Mouse (Mus musculus) heart, postnatal 0 days (tissue): ENCODE results near the gene Tmem191c. TPM values are rescaled to one million over a fixed set of nuclear protein-coding genes. Genes with fewer than 3 reads are reported as not detected.
A peak's percentile ranks its signal among the peaks of the same experiment; 100 is the strongest.

Experiments used
- ATAC-seq: fragments of 200-750 bp; cut with Nextera tagmentation; 2 replicates; pipeline ENCODE4 v1.8.0; 2017; ENCODE audit warnings: low read depth, moderate number of reproducible peaks, moderate library complexity; ENCODE audit not compliant: insufficient read depth
- DNase-seq: peaks from one replicate; pipeline ENCODE4 v3.0.0-alpha.2; 2016; ENCODE audit warnings: low spot score
- H3K27ac ChIP-seq: fragments of 300-500 bp; sonication (generic); 2 replicates; pipeline ENCODE4 v1.5.1; 2014; ENCODE audit warnings: low read depth, mild to moderate bottlenecking
- H3K27me3 ChIP-seq: fragments of 300-500 bp; sonication (generic); 2 replicates; pipeline ENCODE4 v1.6.1; 2014; ENCODE audit warnings: low read length, mixed read lengths; ENCODE audit not compliant: control insufficient read depth, insufficient read depth
- H3K36me3 ChIP-seq: fragments of 300-500 bp; sonication (generic); replicated peaks from 2 replicates; pipeline ENCODE4 v1.6.1; 2014; ENCODE audit warnings: low read length, mixed read lengths; ENCODE audit not compliant: control insufficient read depth, insufficient read depth
- H3K4me1 ChIP-seq: fragments of 300-500 bp; sonication (generic); 2 replicates; pipeline ENCODE4 v1.6.1; 2014; ENCODE audit warnings: antibody characterized with exemption; ENCODE audit not compliant: control insufficient read depth, insufficient read depth
- H3K4me2 ChIP-seq: fragments of 300-500 bp; sonication (generic); 2 replicates; pipeline ENCODE4 v1.6.1; 2014; ENCODE audit warnings: low read depth, mild to moderate bottlenecking, low read length, moderate library complexity
- H3K4me3 ChIP-seq: fragments of 300-500 bp; sonication (generic); 2 replicates; pipeline ENCODE4 v1.5.1; 2014; ENCODE audit warnings: low read depth, low read length
- H3K9ac ChIP-seq: fragments of 300-500 bp; sonication (generic); replicated peaks from 2 replicates; pipeline ENCODE4 v1.6.1; 2014; ENCODE audit warnings: low read depth, low read length, mixed read lengths
- H3K9me3 ChIP-seq: fragments of 300-500 bp; sonication (generic); replicated peaks from 2 replicates; pipeline ENCODE4 v1.6.1; 2016; ENCODE audit warnings: low read length; ENCODE audit not compliant: control insufficient read depth
- CTCF ChIP-seq: IDR thresholded peaks from 2 replicates; pipeline ENCODE4 v1.5.1; 2016; ENCODE audit warnings: antibody characterized with exemption, control low read depth, low read depth
- EP300 ChIP-seq: IDR thresholded peaks from 2 replicates; pipeline ENCODE4 v1.6.1; 2016; ENCODE audit warnings: antibody characterized with exemption, low read depth
- WGBS: fragments of 180-500 bp; shearing (Covaris S2); extraction: QIAGEN DNeasy Blood & Tissue Kit; methylation state at CpG from one replicate; pipeline ENCODE4 v1.1.7; 2014; 5-methylcytosine and 5-hydroxymethylcytosine counted together
- polyA plus RNA-seq: library from polyadenylated mRNA; unstranded; fragments of >200 nt; fragmentation: Nextera tagmentation; extraction: Ambion mirVana; gene quantifications from 2 replicates; pipeline ENCODE4 v1.2.1, GENCODE M21; 2015
- total RNA-seq: library from RNA; depleted of rRNA; stranded (reverse); fragments of >200 nt; gene quantifications from 2 replicates; pipeline ENCODE4 v1.2.3, GENCODE M21; 2014; ENCODE audit warnings: low replicate concordance

Gene Tmem191c
- total and polyA plus RNA-seq, 2 experiments from 2014 or later: 8.0 to 10.8 TPM

DNA sequence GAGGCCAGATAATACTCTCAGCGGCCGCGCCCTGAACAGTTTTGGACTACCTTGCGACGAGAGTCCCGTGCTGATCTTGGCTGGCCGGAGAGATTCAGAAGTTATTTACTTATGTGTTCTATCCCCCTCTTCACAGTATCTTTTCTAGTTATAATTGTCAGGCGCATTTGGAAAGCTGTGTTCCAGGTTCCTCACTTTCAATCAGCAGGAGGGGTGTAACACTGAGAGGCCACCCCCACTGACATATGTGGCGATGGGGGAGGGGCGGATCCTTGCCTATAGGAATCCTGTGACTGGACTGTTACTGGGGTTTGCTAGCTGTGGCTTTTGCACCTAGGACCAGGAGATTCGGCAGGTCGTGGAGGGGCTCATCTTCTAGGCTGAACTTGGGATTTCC lies 41.4 kb upstream of the Tmem191c start:
- under 1% methylated on average over 12 of the region's 12 CpGs for WGBS
- TF ChIP-seq EP300: no peak
- TF ChIP-seq CTCF: no peak
- Histone ChIP-seq H3K9ac (peak overlapping the region; percentile 97), H3K27ac (peak overlapping the region; percentile 98), H3K4me3 (peak overlapping the region; percentile 94), H3K27me3 (no peaks in the 10 kb centered on the region), H3K4me2 (peak overlapping the region; percentile 87), H3K4me1 (peaks cover 48% of the 10 kb centered on the region), H3K36me3 (no peaks in the 10 kb centered on the region), H3K9me3 (0 out of 2 replicates have a peak, but pooled peaks cover 4% of the 10 kb centered on the region)
- ATAC-seq: no peak
- DNase-seq: peak; percentile 42

DNA sequence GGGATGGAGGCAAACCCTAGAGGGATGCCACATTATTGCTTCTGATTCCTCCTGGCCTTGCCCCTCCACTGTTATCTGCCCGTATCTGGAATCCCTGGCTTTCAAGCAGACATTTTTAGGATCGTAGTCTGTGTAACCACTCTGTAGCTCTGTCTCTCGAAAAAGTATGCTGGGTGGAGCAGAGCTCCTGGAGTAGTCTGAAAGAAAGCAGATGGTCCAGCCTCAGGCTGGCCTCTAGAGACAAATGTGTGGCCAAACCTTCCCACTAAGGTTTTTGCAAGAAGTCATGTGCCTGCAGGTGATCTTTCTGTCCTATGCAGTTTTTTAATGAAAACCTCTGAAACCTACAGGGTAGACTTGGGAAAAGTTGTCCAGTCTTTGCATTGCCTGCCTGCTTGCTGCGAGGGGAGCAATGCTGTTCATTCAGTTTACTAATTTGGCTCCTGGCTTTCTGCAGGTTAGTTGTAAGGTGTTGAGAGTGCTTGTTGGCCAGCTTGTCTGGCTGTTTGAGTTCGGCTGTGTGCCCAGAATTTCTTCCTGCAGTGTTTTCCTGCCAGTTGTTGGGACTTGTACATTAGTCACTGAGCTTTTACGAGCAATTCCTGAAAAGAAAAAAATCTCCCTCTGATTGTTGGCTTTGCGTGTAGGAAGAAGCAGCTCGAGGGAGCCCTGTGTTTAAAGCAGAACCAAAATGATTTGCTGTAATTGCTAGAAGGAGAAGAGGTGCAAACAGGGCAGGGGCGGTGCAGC lies 40.8 kb upstream of the Tmem191c start:
- peak overlapping the region; percentile 94 for H3K4me3 ChIP-seq
- H3K27ac ChIP-seq: peak overlapping the region; percentile 98
- H3K4me2 ChIP-seq: peak overlapping the region; percentile 87
- H3K27me3 ChIP-seq: no peaks in the 10 kb centered on the region
- ATAC-seq (no peak), DNase-seq (peak; percentile 60)
- H3K4me1 ChIP-seq: peaks cover 54% of the 10 kb centered on the region
- H3K9me3 ChIP-seq: no peaks in the 10 kb centered on the region
- 13% methylated on average over 9 of the region's 9 CpGs for WGBS
- H3K36me3 ChIP-seq: no peaks in the 10 kb centered on the region
- TF ChIP-seq CTCF: no peak
- TF ChIP-seq EP300: no peak
- H3K9ac ChIP-seq: peak overlapping the region; percentile 97; the same call in 1 of the 2 replicates

DNA sequence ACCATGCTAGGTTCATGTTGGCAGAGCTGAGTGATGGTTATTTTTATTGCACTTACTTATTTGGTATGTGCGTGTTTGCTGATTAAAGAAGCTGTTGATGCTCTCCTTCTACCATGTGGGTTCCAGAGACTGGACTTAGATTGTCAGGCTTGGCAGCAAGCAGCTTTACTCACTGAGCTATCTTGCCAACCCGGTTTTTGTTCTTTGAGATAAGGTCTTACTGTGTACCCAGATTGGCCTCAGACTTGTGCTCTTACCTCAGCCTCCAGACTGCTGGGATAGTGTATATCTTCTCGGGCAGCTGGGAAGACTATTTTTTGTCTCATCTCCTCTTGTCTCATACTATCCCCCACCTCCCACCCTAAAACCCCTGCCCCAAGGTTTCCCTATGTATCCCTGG lies 38.2 kb upstream of the Tmem191c start:
- DNase-seq: peak; percentile 50
- 23% methylated on average over 3 of the region's 3 CpGs for WGBS

DNA sequence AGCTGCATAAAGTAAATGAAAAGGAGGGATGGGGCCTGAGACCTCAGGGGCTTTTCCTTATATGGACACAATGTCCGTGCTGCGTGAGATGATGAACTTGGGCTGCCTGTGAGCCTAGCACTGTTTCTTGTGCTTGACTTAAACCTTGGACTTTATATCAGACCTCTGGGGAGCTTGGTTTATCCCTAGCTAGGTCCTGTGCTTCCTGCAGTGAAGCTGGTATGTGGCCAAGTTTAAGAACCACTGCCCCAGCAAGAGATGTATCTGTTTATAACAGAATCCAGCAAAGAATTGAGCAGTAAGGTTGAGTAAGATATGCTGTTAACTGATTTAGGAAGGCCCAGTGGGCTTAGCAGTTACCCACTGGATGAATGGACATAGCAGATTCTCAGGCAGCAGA lies 36.5 kb upstream of the Tmem191c start:
- H3K9ac ChIP-seq: no peak overlapping the region
- TF ChIP-seq EP300: no peak
- TF ChIP-seq CTCF: no peak
- H3K27ac ChIP-seq: no peak overlapping the region
- no peak overlapping the region for H3K4me3 ChIP-seq
- whole genome bisulfite sequencing: 58% methylated on average over 2 of the region's 2 CpGs
- H3K4me1 ChIP-seq: peaks cover 68% of the 10 kb centered on the region
- no peaks in the 10 kb centered on the region for H3K36me3 ChIP-seq
- no peaks in the 10 kb centered on the region for H3K9me3 ChIP-seq
- DNase-seq (no peak), ATAC-seq (no peak)
- no peak overlapping the region for H3K4me2 ChIP-seq
- no peaks in the 10 kb centered on the region for H3K27me3 ChIP-seq

More for the DNA sequence above, 38.2 kb upstream of the Tmem191c start:
- Histone ChIP-seq H3K9ac (no peak overlapping the region), H3K4me3 (no peak overlapping the region), H3K4me1 (peaks cover 64% of the 10 kb centered on the region), H3K27me3 (no peaks in the 10 kb centered on the region), H3K36me3 (no peaks in the 10 kb centered on the region), H3K9me3 (no peaks in the 10 kb centered on the region), H3K4me2 (peak overlapping the region; percentile 19; the same call in 1 of the 2 replicates), H3K27ac (peak overlapping the region; percentile 68)
- TF ChIP-seq EP300 (no peak), CTCF (no peak)
- ATAC-seq: no peak

DNA sequence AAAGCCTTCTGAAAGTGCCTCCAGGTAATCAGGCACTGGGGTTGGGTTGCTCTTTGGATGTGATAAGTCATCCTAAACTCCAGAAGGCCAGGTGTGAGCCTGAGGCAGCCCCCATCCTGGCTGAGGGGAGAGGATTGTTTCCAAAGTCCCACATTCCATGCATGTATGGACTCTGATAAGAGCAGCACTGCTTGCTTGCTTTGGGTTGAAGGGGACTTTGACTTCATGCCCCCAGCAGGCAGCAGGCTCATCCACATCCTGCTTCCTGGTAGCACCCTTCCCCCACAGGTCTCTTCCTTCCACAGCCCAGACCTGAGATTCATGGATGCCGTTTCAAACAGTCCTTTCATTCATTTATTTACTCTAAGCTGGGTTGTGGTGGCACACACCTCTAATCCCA lies 32.1 kb upstream of the Tmem191c start:
- Histone ChIP-seq H3K9me3 (no peaks in the 10 kb centered on the region), H3K4me1 (peaks cover 58% of the 10 kb centered on the region), H3K9ac (no peak overlapping the region), H3K27me3 (no peaks in the 10 kb centered on the region), H3K27ac (no peak overlapping the region), H3K4me2 (no peak overlapping the region), H3K36me3 (no peaks in the 10 kb centered on the region), H3K4me3 (no peak overlapping the region)
- 14% methylated on average over 1 of the region's 1 CpGs for WGBS
- no peak for ATAC-seq
- TF ChIP-seq EP300 (no peak), CTCF (no peak)
- no peak for DNase-seq

DNA sequence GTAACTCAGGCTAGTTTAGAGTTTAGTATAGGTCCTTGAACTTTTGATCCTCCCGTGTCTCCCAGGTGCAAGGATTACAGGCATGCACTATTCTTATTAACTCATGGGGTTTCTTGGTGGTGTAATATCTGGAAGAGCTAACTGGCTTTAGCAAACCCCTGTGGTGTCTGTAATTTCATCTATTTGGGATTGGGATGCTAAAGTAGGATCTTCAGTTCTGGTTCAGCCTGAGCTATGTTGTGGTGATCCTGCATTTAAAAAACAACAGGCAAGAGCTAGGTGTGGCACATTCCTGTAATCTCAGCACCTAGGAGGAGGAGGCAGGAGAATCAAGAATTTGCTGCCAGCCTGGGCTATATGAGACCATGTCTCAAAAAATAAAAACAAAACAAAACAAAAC lies 30.9 kb upstream of the Tmem191c start:
- H3K4me1 ChIP-seq: peaks cover 59% of the 10 kb centered on the region
- no peak for ATAC-seq
- H3K4me3 ChIP-seq: no peak overlapping the region
- TF ChIP-seq CTCF (no peak), EP300 (no peak)
- H3K27me3 ChIP-seq: no peaks in the 10 kb centered on the region
- no peak overlapping the region for H3K4me2 ChIP-seq
- no peak for DNase-seq
- no peak overlapping the region for H3K27ac ChIP-seq
- H3K9me3 ChIP-seq: no peaks in the 10 kb centered on the region
- no peaks in the 10 kb centered on the region for H3K36me3 ChIP-seq
- no peak overlapping the region for H3K9ac ChIP-seq
- WGBS: 72% methylated on average over 1 of the region's 1 CpGs
